Mouse (Mus musculus) lung, adult 2 months (tissue): ENCODE measurements around the gene Trmt112.

Experiments
- CTCF ChIP-seq: fragments of 200-500 bp; IDR thresholded peaks from 2 replicates; pipeline ENCODE4 v1.5.1; 2011; ENCODE audit warnings: mild to moderate bottlenecking, low read length, control low read depth; ENCODE audit not compliant: insufficient read depth
- POLR2A ChIP-seq: fragments of 200-500 bp; IDR thresholded peaks from 2 replicates; pipeline ENCODE4 v1.6.1; 2011; ENCODE audit warnings: low read depth, mild to moderate bottlenecking, control low read depth, low read length, borderline replicate concordance; ENCODE audit errors: extremely low read depth

DNA sequence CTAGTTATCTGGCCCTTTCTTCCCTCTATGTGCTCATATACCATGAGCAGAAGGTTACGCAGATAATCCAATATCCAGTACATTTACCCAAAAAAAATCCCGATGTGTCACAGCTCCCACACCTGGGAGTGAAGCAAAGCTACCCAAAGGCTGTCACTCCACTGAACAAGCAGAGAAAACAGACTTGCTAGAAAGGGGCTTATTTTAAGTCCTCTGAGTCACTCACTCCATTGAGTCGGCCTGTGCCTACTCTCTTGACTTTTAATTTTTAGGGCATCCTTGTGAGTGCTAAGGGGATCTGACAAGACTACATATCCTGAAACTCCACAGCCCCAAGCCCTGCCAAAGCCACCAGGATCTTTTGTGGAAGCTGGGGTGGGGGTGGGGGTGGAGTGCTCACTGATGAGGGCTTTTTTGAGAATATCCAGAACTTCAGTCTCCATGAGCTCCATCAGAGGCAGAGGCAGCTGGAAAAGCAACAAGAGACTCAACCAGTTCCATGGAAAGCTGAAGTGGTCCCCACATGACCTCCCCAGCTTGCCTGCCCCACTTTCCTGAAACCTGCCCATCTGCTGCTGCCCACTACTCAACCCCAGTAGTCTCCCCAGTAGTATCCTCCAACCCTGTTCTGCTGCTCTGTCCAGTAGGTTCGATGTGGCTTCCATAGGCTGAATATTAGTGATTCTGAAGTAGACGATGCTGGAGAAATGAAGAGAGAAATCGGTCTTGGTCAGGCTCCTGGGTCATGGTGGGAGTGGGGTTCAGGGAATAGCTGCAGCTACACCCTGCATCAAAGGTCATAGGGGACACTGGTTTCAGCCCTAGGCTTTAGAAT is 13.6 kb downstream of the Trmt112 start:
- TF ChIP-seq POLR2A, result no peak
- no peak for TF ChIP-seq CTCF
